Mouse (Mus musculus): ENCODE measurements around the gene Slc22a18. TPM values are rescaled to one million over a fixed set of nuclear protein-coding genes. Genes with fewer than 3 reads are reported as not detected.

Slc22a18 gene
- polyA plus RNA-seq, 1 experiment: 0.12 TPM

DNA sequence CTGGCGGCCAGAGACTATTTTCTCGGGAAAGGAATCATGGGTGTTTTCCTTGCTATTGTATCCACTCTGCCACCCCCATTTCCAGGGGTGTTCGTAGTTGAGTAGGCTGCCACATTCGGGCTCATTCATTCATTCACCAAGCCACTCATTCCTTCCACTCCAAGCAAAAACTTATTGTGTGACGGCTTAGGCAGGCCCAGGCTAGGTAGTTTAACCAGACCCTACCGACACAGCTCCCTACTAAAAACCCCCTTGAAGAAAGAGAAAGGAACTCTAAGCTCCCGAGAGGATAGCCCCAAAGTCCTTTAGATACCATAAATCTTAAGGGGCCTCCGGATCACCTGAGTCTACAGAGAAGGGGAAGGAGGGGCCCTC lies 29.0 kb upstream of the Slc22a18 start:
- no peak overlapping the region for H3K4me2 ChIP-seq (ENCODE audit: low read depth)
- H3K4me3 ChIP-seq: no peak overlapping the region
- no peak for TF ChIP-seq TCF3 (IDR thresholded peaks at IDR 0.05; ENCODE audit: insufficient read length, low read depth)
- TF ChIP-seq CEBPB (IDR thresholded peaks at IDR 0.05; ENCODE audit: insufficient read depth, poor library complexity, severe bottlenecking): no peak
- no peak for TF ChIP-seq POLR2A (IDR thresholded peaks at IDR 0.05; ENCODE audit: insufficient read length, low read depth)
- no peak for TF ChIP-seq MAX (IDR thresholded peaks at IDR 0.05; ENCODE audit: low read depth)
- no peak for TF ChIP-seq MYOG (IDR thresholded peaks at IDR 0.05; ENCODE audit: control insufficient read depth in 1 of 3, insufficient read depth in 1 of 3, insufficient read length in 2 of 3, low read depth in 2 of 3)
- no peak for TF ChIP-seq USF1 (IDR thresholded peaks at IDR 0.05; ENCODE audit: low read depth)
- no peak for TF ChIP-seq SRF (IDR thresholded peaks at IDR 0.05; ENCODE audit: control insufficient read depth, insufficient read length, low read depth)
- TF ChIP-seq REST (IDR thresholded peaks at IDR 0.05; ENCODE audit: insufficient read depth, insufficient read length): no peak
- TF ChIP-seq TCF12 (IDR thresholded peaks at IDR 0.05; ENCODE audit: insufficient read depth, poor library complexity, severe bottlenecking): no peak
- no peak for TF ChIP-seq MYOD1 (IDR thresholded peaks at IDR 0.05; ENCODE audit: control insufficient read depth in 1 of 3, insufficient read length in 2 of 3, low read depth in 2 of 3)
- TF ChIP-seq POLR2AphosphoS2 (IDR thresholded peaks at IDR 0.05; ENCODE audit: insufficient read length, low read depth): no peak
- TF ChIP-seq E2F4 (IDR thresholded peaks at IDR 0.05; ENCODE audit: insufficient read depth): no peak
- H3K27me3 ChIP-seq (ENCODE audit: control insufficient read depth, insufficient read depth, insufficient read length): peaks cover 24% of the 10 kb centered on the region
- no peaks in the 10 kb centered on the region for H3K36me3 ChIP-seq (ENCODE audit: control insufficient read depth, insufficient read depth)
- H3K79me2 ChIP-seq (ENCODE audit: control insufficient read depth, insufficient read depth): no peaks in the 10 kb centered on the region
- no peak overlapping the region for H3ac ChIP-seq (ENCODE audit: control insufficient read depth, insufficient read length)

DNA sequence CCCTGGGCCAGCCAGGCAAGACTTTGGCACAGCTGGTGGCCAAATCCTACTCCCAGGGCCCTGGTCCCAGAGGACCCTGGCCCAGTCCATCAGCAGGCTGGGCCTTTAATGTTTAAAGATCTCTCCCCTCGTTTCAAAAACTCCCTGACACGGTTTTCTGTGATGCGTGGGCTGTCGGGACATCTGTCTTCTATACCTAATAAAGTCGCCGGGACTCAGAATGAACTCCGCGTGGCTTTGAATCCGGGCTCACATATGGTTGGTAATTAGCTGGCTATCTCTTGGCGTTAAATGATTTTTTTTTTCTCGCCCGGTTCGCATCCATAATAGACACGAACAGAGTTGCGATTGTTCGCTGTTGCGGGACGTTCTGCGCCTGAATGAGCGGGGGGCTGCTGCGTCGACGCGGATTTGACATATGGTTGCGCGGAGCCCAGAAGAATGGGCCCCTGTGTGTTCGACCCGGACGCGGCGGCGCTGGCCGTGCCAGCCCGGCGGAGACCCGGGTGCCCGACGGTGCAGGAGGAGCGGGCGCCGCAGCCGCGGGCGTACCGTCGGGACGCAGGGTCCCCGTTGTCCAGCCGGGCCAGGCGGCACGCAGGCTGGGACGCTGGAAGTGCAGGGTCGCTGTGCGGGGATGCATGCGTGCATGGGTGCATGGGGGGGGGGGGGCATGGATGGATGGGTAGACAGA lies 28.4 kb upstream of the Slc22a18 start:
- H3K79me2 ChIP-seq (ENCODE audit: control insufficient read depth, insufficient read depth): no peaks in the 10 kb centered on the region
- H3K4me2 ChIP-seq (ENCODE audit: low read depth): no peak overlapping the region
- H3ac ChIP-seq (ENCODE audit: control insufficient read depth, insufficient read length): no peak overlapping the region
- H3K27me3 ChIP-seq (ENCODE audit: control insufficient read depth, insufficient read depth, insufficient read length): peaks cover 24% of the 10 kb centered on the region
- H3K36me3 ChIP-seq (ENCODE audit: control insufficient read depth, insufficient read depth): no peaks in the 10 kb centered on the region
- H3K4me3 ChIP-seq: no peak overlapping the region
- TF ChIP-seq TCF3 (IDR thresholded peaks at IDR 0.05; ENCODE audit: insufficient read length, low read depth) (no peak), SRF (IDR thresholded peaks at IDR 0.05; ENCODE audit: control insufficient read depth, insufficient read length, low read depth) (no peak)

DNA sequence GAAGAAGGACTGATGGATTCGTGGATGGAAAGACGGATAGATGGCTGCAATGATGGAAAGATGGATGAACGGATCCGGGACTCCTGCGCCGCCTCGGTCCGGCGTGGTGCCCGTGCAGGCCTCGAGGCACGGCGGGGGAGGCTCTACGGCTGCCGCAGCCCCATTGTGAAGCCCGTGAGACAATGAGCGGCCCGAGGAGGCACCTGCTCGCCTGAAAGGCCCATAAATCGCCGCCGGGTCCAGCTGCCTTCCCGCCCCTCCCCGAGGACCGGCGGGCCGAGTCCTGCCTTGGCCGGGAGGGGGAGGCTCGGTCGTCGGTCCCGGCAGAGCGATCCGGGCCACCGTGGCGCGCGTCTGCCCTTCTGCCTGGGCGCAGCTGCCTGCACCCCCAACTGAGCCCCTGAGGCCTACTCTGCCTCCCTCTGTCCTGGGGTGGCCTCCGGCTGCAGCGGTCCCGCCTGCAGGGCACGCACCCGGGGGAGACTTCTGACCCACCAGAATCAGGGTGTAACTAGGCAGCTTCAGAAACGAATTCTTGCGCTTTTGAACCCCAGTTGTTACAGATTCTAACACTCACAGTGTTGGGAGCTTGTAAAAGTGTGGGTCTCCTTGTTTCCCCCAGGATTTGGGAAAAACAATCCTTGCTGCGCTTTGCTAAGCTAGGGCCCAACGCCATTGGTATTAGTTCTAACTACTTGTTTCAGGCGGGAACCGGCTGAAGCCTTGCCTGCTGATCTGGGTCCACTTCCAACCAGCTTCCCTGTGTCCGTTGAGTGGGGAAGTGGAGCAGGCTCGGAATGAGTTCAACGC lies 27.7 kb upstream of the Slc22a18 start:
- H3K4me3 ChIP-seq: no peak overlapping the region
- no peaks in the 10 kb centered on the region for H3K79me2 ChIP-seq (ENCODE audit: control insufficient read depth, insufficient read depth)
- no peak overlapping the region for H3K4me2 ChIP-seq (ENCODE audit: low read depth)
- H3K36me3 ChIP-seq (ENCODE audit: control insufficient read depth, insufficient read depth): no peaks in the 10 kb centered on the region
- peaks cover 21% of the 10 kb centered on the region for H3K27me3 ChIP-seq (ENCODE audit: control insufficient read depth, insufficient read depth, insufficient read length)
- no peak for TF ChIP-seq E2F4 (IDR thresholded peaks at IDR 0.05; ENCODE audit: insufficient read depth)
- TF ChIP-seq POLR2A (IDR thresholded peaks at IDR 0.05; ENCODE audit: insufficient read length, low read depth): no peak
- TF ChIP-seq MYOG (IDR thresholded peaks at IDR 0.05; ENCODE audit: control insufficient read depth in 1 of 3, insufficient read depth in 1 of 3, insufficient read length in 2 of 3, low read depth in 2 of 3): no peak
- no peak for TF ChIP-seq MAX (IDR thresholded peaks at IDR 0.05; ENCODE audit: low read depth)
- no peak for TF ChIP-seq TCF12 (IDR thresholded peaks at IDR 0.05; ENCODE audit: insufficient read depth, poor library complexity, severe bottlenecking)
- no peak for TF ChIP-seq CEBPB (IDR thresholded peaks at IDR 0.05; ENCODE audit: insufficient read depth, poor library complexity, severe bottlenecking)
- TF ChIP-seq MYOD1 (IDR thresholded peaks at IDR 0.05; ENCODE audit: control insufficient read depth in 1 of 3, insufficient read length in 2 of 3, low read depth in 2 of 3): no peak
- no peak for TF ChIP-seq TCF3 (IDR thresholded peaks at IDR 0.05; ENCODE audit: insufficient read length, low read depth)
- no peak for TF ChIP-seq USF1 (IDR thresholded peaks at IDR 0.05; ENCODE audit: low read depth)
- TF ChIP-seq POLR2AphosphoS2 (IDR thresholded peaks at IDR 0.05; ENCODE audit: insufficient read length, low read depth): no peak
- no peak for TF ChIP-seq SRF (IDR thresholded peaks at IDR 0.05; ENCODE audit: control insufficient read depth, insufficient read length, low read depth)
- TF ChIP-seq REST (IDR thresholded peaks at IDR 0.05; ENCODE audit: insufficient read depth, insufficient read length): no peak
- no peak overlapping the region for H3ac ChIP-seq (ENCODE audit: control insufficient read depth, insufficient read length)

DNA sequence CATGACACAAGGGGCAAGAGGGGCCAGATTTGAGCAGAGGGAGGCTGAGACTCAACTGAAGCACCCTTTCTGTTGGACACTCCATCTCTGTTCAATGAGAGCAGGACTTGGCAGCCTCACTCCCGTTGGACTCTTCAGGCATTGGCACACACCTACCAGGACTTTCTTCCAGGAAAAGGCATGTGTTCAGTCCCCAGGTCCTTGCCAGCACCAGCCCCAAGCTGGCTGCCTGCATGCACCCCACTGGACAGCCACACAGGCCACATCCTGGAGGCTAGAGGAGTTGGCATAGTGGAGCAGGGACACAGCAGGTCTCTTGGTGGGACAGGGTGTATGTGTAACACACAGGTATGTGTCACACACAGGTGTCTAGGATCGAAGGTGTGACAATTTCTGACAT lies 26.4 kb upstream of the Slc22a18 start:
- TF ChIP-seq E2F4 (IDR thresholded peaks at IDR 0.05; ENCODE audit: insufficient read depth) (no peak), TCF12 (IDR thresholded peaks at IDR 0.05; ENCODE audit: insufficient read depth, poor library complexity, severe bottlenecking) (no peak), USF1 (IDR thresholded peaks at IDR 0.05; ENCODE audit: low read depth) (no peak), POLR2AphosphoS2 (IDR thresholded peaks at IDR 0.05; ENCODE audit: insufficient read length, low read depth) (no peak), POLR2A (IDR thresholded peaks at IDR 0.05; ENCODE audit: insufficient read length, low read depth) (no peak), MAX (IDR thresholded peaks at IDR 0.05; ENCODE audit: low read depth) (no peak), MYOD1 (IDR thresholded peaks at IDR 0.05; ENCODE audit: control insufficient read depth in 1 of 3, insufficient read length in 2 of 3, low read depth in 2 of 3) (no peak), MYOG (IDR thresholded peaks at IDR 0.05; ENCODE audit: control insufficient read depth in 1 of 3, insufficient read depth in 1 of 3, insufficient read length in 2 of 3, low read depth in 2 of 3) (no peak)
- Histone ChIP-seq H3K36me3 (ENCODE audit: control insufficient read depth, insufficient read depth) (no peaks in the 10 kb centered on the region), H3K27me3 (ENCODE audit: control insufficient read depth, insufficient read depth, insufficient read length) (peaks cover 21% of the 10 kb centered on the region), H3K4me2 (ENCODE audit: low read depth) (no peak overlapping the region), H3K79me2 (ENCODE audit: control insufficient read depth, insufficient read depth) (no peaks in the 10 kb centered on the region), H3K4me3 (no peak overlapping the region), H3ac (ENCODE audit: control insufficient read depth, insufficient read length) (no peak overlapping the region)

All from myocyte (in vitro differentiated cells).